Mouse (Mus musculus) small intestine, adult 2 months (tissue): ENCODE data around the gene Pde1c.

Experiments
- CTCF ChIP-seq: fragments of 200-500 bp; IDR thresholded peaks from 2 replicates; pipeline ENCODE4 v1.5.1; 2012; ENCODE audit warnings: low read depth, mild to moderate bottlenecking, control low read depth, inconsistent platforms, low read length, moderate library complexity, mixed read lengths; ENCODE audit not compliant: insufficient replicate concordance, insufficient read length; ENCODE audit errors: extremely low read depth
- POLR2A ChIP-seq: fragments of 200-500 bp; IDR thresholded peaks from 2 replicates; pipeline ENCODE4 v1.6.1; 2012; ENCODE audit warnings: low read depth, mild to moderate bottlenecking, control low read depth, inconsistent platforms, low read length, moderate library complexity

DNA sequence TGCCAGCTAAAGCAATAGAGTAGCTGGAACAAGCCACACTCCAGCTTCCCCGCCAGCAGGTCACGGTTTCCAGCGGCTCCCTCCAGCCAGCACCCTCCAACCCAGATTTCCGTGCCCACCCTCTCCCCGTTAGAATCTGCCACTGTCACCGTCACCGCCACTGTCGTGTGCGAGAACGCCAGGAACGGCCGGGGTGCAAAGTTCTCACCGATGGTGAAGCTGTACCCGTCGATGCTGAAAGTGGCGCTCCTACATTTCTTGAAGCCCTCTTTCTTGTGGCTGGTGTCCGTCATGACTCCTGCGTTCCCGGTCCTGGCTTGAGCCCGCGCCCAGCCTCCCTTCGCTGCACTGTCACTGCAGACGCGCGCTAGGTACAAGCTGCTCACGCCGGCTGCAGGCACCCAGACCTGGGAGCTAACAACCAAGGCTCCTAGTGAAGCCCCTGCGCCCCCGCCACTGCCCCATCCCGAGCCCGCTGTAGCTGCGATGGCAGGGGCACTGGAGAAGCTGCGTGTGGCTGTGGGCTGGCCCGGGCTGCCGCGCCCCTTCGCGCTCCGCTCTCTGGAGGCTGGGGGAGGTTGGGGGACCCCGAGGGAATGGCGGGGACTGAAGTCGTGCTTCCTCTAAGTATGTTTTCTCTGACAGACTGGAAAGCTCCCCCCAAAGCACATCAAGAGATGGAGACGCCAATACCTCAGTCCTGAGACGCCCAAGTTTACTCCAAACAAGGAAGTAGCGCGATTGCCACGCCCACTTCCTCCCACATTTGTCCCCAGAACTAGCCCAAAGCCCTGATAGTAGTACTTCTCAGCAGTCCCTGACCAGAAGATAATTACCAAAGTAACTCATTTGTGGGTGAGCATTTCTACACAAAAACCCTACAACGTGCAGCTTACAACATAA is at the start of gene Pde1c:
- TF ChIP-seq CTCF, result no peak
- no peak for TF ChIP-seq POLR2A
